Mouse (Mus musculus): ENCODE results near the gene Hnrnpk. TPM values are rescaled to one million over a fixed set of nuclear protein-coding genes. Genes with fewer than 3 reads are reported as not detected.
"Not testable (repeated sequence)": the region's sequence is repeated elsewhere in the genome, so short reads cannot be mapped to it uniquely, and the experiment has no call there.

Gene Hnrnpk
- polyA plus RNA-seq (2016; fragmentation: Nextera tagmentation; extraction: Ambion mirVana), result 2,219 and 2,417 TPM in 2 replicates

DNA sequence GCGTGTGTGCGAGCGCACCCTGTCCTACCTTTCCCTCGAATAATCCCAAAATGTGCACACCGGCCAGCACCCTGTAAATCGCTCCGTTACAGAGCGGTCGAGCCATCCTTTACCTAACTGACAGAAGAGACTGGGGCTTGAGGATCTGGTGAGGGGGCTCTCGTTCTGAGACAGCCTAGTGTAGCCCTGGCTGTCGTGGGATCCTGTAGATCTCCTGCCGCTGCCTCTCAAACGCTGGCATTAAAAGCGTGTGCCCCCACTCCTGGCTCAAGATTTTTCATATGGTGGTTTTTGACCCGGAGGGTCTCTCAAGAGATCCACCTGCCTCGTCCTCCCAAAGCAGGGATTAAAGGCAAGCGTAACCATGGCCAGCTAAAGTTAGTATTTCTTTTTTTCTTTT, at the start of gene Hnrnpk:
TSS of gene Hnrnpk (minus strand) at position 101 of the 400 bp plus-strand sequence.
- 9% methylated on average over 17 of the region's 17 CpGs for WGBS

DNA sequence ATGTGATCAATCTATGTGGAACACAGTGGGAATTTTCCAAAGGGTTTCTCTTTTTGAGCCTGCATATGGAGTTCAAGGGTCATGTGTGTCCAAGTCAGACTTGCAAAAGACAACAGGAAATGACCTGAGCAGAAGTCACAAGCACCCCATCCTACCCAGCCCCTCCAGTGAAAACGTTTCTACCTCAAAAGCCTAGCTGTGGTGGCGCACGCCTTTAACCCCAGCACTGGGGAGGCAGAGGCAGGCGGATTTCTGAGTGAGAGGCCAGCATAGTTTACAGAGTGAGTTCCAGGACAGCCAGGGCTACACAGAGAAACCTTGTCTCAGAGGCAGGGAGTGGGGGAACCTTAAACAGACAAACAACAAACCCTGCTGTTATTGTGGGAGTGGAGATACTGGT, 49.1 kb upstream of the Hnrnpk start:
- H3K4me3 ChIP-seq, result no peak overlapping the region
- 79% methylated on average over 4 of the region's 4 CpGs for WGBS
- peaks cover 34% of the 10 kb centered on the region for H3K4me1 ChIP-seq
- H3K27me3 ChIP-seq (ENCODE audit: poor library complexity, severe bottlenecking), result peaks cover 67% of the 10 kb centered on the region
- no peaks in the 10 kb centered on the region for H3K36me3 ChIP-seq (replicated peaks)
- no peak overlapping the region for H3K27ac ChIP-seq
- no peak for DNase-seq (ENCODE audit: extremely low spot score, low spot score)
- no peaks in the 10 kb centered on the region for H3K9me3 ChIP-seq

More for the DNA sequence above, at the start of gene Hnrnpk:
- H3K36me3 ChIP-seq (replicated peaks), result peaks cover 32% of the 10 kb centered on the region
- H3K27me3 ChIP-seq (ENCODE audit: poor library complexity, severe bottlenecking); H3K9me3 ChIP-seq; DNase-seq (ENCODE audit: extremely low spot score, low spot score): not testable (repeated sequence)
- H3K4me1 ChIP-seq, result peaks cover 25% of the 10 kb centered on the region
- H3K4me3 ChIP-seq, result peak within 1 kb of the TSS; percentile 98
- peak within 1 kb of the TSS; percentile 100 for H3K27ac ChIP-seq

DNA sequence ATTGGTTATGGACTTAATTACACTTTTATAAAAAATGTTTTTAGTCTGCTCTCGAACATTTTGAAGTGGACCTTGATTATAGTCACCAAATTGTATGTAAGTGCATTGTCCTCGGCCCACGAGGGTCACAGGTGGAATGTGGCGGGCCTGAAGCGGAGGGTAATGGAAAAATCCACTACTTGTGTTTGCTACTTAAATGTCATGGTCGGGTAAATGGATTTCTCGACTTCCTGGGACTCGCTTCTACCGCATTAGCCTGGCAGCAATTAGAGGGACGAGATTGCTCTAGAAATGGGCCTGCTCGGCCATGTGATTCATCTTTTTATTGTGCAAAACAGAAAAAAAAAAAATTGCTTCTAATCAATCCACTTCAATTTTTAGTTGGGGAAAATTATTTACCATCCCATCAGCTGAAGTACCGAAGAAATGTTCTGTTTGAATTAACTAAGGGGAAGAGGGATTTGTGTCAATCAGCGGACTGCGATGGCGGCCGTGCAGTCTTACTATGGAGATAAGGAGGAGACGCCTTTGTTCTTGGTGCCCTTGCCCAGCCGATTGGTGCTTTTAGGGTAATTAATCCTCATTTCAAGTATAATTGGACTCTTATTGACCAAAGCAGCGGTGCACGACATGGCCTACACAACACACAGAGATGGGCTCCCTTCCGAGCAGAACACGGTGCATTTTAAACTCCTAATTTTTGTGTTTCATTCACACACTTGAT, 47.5 kb upstream of the Hnrnpk start:
- Histone ChIP-seq H3K27me3 (ENCODE audit: poor library complexity, severe bottlenecking) (peaks cover 64% of the 10 kb centered on the region), H3K36me3 (replicated peaks) (no peaks in the 10 kb centered on the region), H3K4me1 (peaks cover 34% of the 10 kb centered on the region), H3K4me3 (peak overlapping the region; percentile 8; the same call in 1 of the 2 replicates), H3K9me3 (no peaks in the 10 kb centered on the region), H3K27ac (no peak overlapping the region)
- WGBS, result 46% methylated on average over 22 of the region's 22 CpGs
- peak; percentile 30 for DNase-seq (ENCODE audit: extremely low spot score, low spot score)

DNA sequence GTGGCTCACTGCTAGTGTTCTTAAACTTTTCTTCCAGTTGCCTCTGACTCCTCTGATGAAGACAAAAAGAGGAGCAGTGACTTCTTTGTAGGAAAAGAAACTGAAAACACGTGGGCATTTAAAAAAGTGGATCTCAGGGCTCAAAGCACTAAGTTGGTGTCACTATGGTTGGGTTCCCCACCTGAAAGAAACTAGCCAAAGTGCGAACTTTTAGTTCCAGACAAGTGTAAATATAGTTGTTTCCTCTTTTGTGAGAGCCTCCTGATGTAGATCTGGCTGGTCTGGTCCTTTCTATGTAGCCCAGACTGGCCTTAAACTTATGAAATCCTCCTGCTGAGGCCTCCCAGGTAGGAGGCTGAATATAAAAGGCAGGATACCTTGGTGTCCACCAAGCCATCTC, 43.4 kb upstream of the Hnrnpk start:
- no peaks in the 10 kb centered on the region for H3K9me3 ChIP-seq
- H3K4me3 ChIP-seq, result no peak overlapping the region

DNA sequence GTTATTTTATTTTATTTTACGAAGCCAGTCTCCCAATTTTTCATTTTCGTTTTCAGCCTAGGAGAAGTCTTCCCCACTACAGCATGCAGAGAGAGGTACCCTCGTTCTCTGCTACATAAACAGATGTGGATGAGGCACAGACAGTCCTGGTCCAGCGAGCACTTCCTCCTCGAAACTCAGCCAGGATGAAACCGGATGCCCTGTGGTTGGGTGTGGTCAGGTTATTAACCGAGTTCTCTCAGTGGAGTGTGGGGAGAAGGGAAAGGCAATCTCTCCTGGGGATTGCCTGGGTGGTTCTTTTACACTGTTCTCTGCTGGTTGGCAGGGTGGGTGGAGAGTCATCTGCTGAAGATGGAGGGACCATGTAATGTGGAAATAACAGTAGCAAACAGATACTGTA, 40.6 kb upstream of the Hnrnpk start:
- Histone ChIP-seq H3K27ac (no peak overlapping the region), H3K4me3 (no peak overlapping the region), H3K4me1 (peaks cover 17% of the 10 kb centered on the region), H3K27me3 (ENCODE audit: poor library complexity, severe bottlenecking) (no peaks in the 10 kb centered on the region; the same call in 1 of the 2 replicates), H3K36me3 (replicated peaks) (no peaks in the 10 kb centered on the region), H3K9me3 (no peaks in the 10 kb centered on the region)
- WGBS, result 71% methylated on average over 7 of the region's 7 CpGs
- no peak for DNase-seq (ENCODE audit: extremely low spot score, low spot score)

More for the DNA sequence above, 43.4 kb upstream of the Hnrnpk start:
- H3K36me3 ChIP-seq (replicated peaks), result no peaks in the 10 kb centered on the region
- WGBS, result 74% methylated on average over 2 of the region's 2 CpGs
- DNase-seq (ENCODE audit: extremely low spot score, low spot score), result no peak
- peaks cover 23% of the 10 kb centered on the region for H3K27me3 ChIP-seq (ENCODE audit: poor library complexity, severe bottlenecking)
- H3K4me1 ChIP-seq, result peaks cover 26% of the 10 kb centered on the region
- no peak overlapping the region for H3K27ac ChIP-seq

DNA sequence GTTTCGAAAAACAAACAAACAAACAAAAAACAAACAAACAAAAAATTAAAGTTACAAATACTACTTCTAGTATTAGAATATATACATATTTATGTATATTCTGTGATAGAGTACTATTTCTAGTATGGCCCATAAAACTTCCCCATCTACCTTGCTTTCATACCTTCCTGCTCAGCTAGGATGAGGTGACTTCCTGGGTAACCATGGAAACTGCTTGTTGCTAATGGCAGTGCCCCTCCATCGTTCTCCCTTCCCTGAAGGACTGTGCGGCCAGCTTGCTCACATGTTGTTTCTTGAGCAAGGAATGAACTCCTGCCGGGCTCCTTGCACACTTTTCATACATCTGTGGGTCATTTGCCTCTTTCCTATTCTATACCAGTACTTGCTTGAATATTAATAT, 40.2 kb upstream of the Hnrnpk start:
- H3K4me3 ChIP-seq, result no peak overlapping the region
- no peak for DNase-seq (ENCODE audit: extremely low spot score, low spot score)
- H3K27me3 ChIP-seq (ENCODE audit: poor library complexity, severe bottlenecking), result no peaks in the 10 kb centered on the region; the same call in 1 of the 2 replicates
- no peaks in the 10 kb centered on the region for H3K36me3 ChIP-seq (replicated peaks)
- H3K9me3 ChIP-seq, result no peaks in the 10 kb centered on the region
- H3K27ac ChIP-seq, result no peak overlapping the region
- H3K4me1 ChIP-seq, result peaks cover 21% of the 10 kb centered on the region
- 83% methylated on average over 4 of the region's 4 CpGs for WGBS

DNA sequence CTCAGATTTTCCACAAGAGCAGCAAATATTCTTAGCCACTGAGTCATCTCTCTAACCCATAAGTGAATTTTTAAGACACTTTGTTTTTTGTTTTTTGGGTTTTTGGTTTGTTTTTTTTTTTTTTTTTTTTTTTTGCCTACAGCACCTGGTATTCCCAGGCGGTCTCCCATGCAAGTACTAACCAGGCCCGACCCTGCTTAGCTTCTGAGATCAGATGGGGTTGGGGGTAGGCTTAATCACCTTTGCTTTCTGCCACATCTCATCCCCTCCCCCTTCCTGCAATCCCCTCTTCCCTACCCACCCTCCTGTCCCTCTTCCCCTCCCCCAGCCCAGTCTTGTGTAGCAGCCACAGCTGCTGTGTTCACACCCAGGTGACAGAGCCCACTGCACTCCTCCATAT, 36.6 kb upstream of the Hnrnpk start:
- Histone ChIP-seq H3K27ac (no peak overlapping the region), H3K36me3 (replicated peaks) (no peaks in the 10 kb centered on the region), H3K9me3 (no peaks in the 10 kb centered on the region), H3K27me3 (ENCODE audit: poor library complexity, severe bottlenecking) (no peaks in the 10 kb centered on the region), H3K4me1 (peaks cover 24% of the 10 kb centered on the region), H3K4me3 (no peak overlapping the region)
- DNase-seq (ENCODE audit: extremely low spot score, low spot score), result no peak
- WGBS, result 39% methylated on average over 2 of the region's 2 CpGs

DNA sequence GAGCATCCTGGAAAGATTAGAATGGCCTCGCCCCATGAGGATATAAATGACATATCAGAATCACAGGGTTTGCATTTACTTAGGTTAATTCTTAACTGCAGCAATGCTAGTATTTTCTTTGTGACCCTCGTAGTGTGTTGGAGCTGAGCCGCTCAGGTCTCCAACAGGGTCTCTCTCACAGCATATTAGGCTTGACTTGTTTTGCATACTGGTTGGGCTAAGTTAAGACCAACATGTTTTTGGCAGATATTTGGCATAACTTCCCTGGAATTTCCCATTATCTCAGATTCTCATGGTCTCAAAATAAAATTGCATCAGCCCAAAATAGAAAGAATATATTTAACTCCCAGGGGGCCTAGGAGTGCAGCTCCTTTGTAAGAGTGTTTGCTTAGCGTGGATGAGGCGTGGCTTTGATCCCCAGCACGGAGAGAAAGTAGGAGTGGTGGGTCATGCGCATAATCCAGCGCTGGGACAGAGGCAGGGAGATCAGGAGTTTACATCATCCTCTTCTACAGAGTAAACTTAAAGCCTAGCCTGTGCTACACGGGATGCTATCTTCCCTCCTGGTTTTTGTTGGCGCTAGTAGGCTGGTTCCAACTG, 20.0 kb upstream of the Hnrnpk start:
- 77% methylated on average over 10 of the region's 10 CpGs for WGBS
- Histone ChIP-seq H3K36me3 (replicated peaks) (no peaks in the 10 kb centered on the region), H3K4me3 (no peak overlapping the region), H3K9me3 (no peaks in the 10 kb centered on the region), H3K4me1 (no peaks in the 10 kb centered on the region), H3K27me3 (ENCODE audit: poor library complexity, severe bottlenecking) (no peaks in the 10 kb centered on the region), H3K27ac (no peak overlapping the region)
- DNase-seq (ENCODE audit: extremely low spot score, low spot score), result no peak

DNA sequence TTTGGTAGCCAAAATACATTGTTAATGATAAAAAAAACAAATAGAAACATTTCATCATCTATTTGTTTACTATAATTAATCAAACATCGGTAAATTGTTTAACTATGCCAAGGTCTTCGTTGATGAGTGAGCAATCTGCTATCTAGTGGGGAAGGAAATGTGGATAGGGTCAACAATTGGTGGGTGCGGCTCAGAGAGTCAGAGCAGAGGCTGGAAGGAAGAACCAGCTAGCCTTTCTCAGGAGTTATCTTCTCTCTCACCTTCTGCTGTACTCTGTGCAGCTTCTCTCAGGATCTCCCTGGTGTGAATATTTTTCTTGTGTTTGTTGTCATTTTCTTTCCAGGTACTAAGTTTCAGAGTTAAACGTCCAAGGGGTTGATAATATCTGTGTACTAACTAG, 19.1 kb upstream of the Hnrnpk start:
- H3K27ac ChIP-seq, result no peak overlapping the region
- WGBS, result 84% methylated on average over 4 of the region's 4 CpGs

DNA sequence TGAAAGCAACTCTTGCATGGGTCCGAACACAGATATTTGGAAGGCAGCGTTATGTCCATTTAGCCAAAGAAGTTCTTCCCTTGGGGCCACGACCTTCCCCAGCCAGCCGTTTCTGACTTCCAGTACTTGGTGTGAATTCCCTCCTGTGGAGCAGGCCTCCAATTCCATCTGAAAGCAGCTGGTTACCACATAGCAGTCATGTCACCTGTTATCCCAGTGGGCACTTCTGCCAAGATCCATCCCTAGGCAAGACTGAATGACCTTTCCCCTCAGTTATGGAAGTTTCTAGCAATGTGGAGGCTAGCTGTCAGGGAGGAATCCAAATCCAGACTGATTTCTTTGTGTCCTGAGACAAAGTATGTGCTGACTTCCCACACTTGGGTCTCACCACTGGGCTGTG, 17.9 kb upstream of the Hnrnpk start:
- 92% methylated on average over 4 of the region's 4 CpGs for WGBS
- no peak for DNase-seq (ENCODE audit: extremely low spot score, low spot score)

More for the DNA sequence above, 19.1 kb upstream of the Hnrnpk start:
- Histone ChIP-seq H3K36me3 (replicated peaks) (no peaks in the 10 kb centered on the region), H3K4me1 (no peaks in the 10 kb centered on the region), H3K27me3 (ENCODE audit: poor library complexity, severe bottlenecking) (no peaks in the 10 kb centered on the region), H3K4me3 (no peak overlapping the region), H3K9me3 (no peaks in the 10 kb centered on the region)
- no peak for DNase-seq (ENCODE audit: extremely low spot score, low spot score)

DNA sequence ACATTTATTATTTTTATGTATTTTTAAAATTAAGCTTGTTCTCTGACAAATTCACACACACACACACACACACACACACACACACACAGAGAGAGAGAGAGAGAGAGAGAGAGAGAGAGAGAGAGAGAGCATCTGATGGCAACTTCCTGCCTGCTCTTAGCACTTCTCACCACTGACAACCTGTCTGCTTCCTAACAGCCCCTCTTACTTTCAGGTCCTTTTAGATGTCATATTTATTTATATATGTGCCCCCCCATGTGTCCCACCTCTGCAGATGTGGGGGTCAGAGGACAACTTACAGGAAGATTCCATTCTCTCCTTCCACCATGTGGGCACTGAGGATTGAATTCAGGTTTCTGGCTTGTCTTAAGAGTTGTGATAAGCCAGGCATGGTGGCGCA, 16.1 kb upstream of the Hnrnpk start:
- Histone ChIP-seq H3K9me3 (no peaks in the 10 kb centered on the region), H3K27ac (no peak overlapping the region), H3K4me1 (no peaks in the 10 kb centered on the region), H3K36me3 (replicated peaks) (no peaks in the 10 kb centered on the region), H3K4me3 (no peak overlapping the region), H3K27me3 (ENCODE audit: poor library complexity, severe bottlenecking) (no peaks in the 10 kb centered on the region)
- 97% methylated on average over 1 of the region's 1 CpGs for WGBS
- no peak for DNase-seq (ENCODE audit: extremely low spot score, low spot score)

More for the DNA sequence above, 17.9 kb upstream of the Hnrnpk start:
- H3K27me3 ChIP-seq (ENCODE audit: poor library complexity, severe bottlenecking), result no peaks in the 10 kb centered on the region
- H3K36me3 ChIP-seq (replicated peaks), result no peaks in the 10 kb centered on the region
- H3K4me3 ChIP-seq, result no peak overlapping the region
- no peak overlapping the region for H3K27ac ChIP-seq
- no peaks in the 10 kb centered on the region for H3K9me3 ChIP-seq
- H3K4me1 ChIP-seq, result no peaks in the 10 kb centered on the region

DNA sequence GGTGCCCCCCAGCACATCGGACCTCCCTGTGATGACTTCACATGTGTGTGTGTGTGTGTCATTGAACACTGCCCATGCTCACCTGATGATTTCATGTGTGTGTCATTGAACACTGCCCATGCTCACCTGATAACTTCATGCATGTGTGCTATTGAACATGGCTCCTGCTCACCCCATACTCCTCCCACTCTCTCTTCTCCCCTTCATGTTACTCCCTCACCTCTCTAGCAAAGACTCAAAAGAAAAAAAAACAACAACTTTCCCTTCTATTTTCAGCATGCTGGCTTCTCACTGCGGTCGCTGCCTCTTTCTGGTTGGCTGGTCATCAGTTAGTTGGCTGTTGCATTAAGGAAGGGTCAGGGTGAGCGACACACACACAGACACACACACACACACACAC, 15.5 kb upstream of the Hnrnpk start:
- Histone ChIP-seq H3K36me3 (replicated peaks) (no peaks in the 10 kb centered on the region), H3K27me3 (ENCODE audit: poor library complexity, severe bottlenecking) (no peaks in the 10 kb centered on the region), H3K9me3 (no peaks in the 10 kb centered on the region), H3K4me3 (no peak overlapping the region), H3K27ac (no peak overlapping the region), H3K4me1 (no peaks in the 10 kb centered on the region)
- 94% methylated on average over 4 of the region's 4 CpGs for WGBS
- DNase-seq (ENCODE audit: extremely low spot score, low spot score), result no peak

DNA sequence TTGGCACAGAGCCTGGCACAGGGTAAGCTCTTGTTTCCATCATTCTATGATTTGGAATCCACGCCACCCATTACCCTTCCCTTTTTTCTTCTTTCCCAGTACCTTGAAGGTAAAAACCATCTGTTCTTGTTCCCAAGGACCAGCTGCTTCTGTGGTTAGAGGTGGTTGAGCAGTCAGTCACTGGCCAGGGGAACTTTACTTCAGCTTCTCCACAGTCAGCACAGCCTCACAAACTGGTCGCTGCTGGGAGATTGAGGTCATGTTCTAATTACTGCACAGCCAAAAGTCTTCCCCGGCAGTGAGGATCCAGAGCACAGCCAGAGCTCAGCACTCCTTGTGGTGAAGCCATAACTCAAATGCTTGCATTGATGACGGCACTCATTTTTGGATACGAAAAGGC, 12.7 kb upstream of the Hnrnpk start:
- peaks cover 24% of the 10 kb centered on the region for H3K36me3 ChIP-seq (replicated peaks)
- no peaks in the 10 kb centered on the region for H3K4me1 ChIP-seq
- H3K4me3 ChIP-seq, result no peak overlapping the region
- 91% methylated on average over 5 of the region's 5 CpGs for WGBS
- H3K27ac ChIP-seq, result no peak overlapping the region
- peaks cover 13% of the 10 kb centered on the region; the same call in 1 of the 2 replicates for H3K9me3 ChIP-seq
- no peaks in the 10 kb centered on the region for H3K27me3 ChIP-seq (ENCODE audit: poor library complexity, severe bottlenecking)
- no peak for DNase-seq (ENCODE audit: extremely low spot score, low spot score)

All from forebrain, embryonic 10.5 days (tissue).